In the genomic region with DNA sequence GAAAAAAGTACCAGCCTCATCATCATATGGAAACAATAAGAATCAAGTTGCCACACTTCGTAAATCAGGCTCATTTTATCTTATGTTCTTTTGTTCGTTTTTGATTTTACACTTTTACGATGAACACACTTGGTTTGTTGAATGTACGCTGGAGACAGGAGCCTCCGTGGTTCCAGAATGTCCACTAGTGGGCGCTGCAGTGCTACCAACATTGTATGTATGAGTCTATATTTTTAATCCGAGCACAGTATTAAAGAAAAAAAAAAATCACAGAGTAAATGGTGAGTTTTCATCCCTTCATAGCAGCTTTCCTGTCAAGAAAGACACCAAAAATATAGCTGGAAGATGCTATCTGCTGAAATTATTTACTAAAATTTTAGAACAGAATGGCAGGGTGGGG, we compare ENCODE assay signal across 10 mouse cellular contexts.
DNase-seq lines count a peak whose midpoint lies in the region; ATAC-seq lines count a peak whose summit lies in the region.
"Had no signal": no experiment of that assay in that cellular context is flagged by ENCODE, and none has a peak within 500 bp of the region (broad histone marks: within the 10 kb centered on the region; RNA-seq: fewer than 3 reads in every experiment).

No protein-coding gene starts in this region.

- H3K9ac ChIP-seq in kidney, embryonic 14.5 days (ENCODE audit: low read depth, low read length) = no peak overlapping the region
- no peak overlapping the region for H3K9ac ChIP-seq in embryonic facial prominence, embryonic 15.5 days
- no peak overlapping the region for H3K9ac ChIP-seq in limb, embryonic 11.5 days (ENCODE audit: low read length)
- H3K9ac ChIP-seq: embryonic facial prominence, embryonic 13.5 days; neural tube, embryonic 12.5 days had no signal

- ATAC-seq in kidney, embryonic 14.5 days (ENCODE audit: low FRiP score, low TSS enrichment) = no peak
- peak; percentile 60; the same call in 1 of the 2 replicates for ATAC-seq in embryonic facial prominence, embryonic 15.5 days (ENCODE audit: insufficient number of reproducible peaks, low FRiP score, low TSS enrichment, low read depth)
- no peak for ATAC-seq in limb, embryonic 11.5 days (ENCODE audit: insufficient number of reproducible peaks, low FRiP score, low TSS enrichment, low read depth)

- no peak overlapping the region for H3K27ac ChIP-seq in kidney, embryonic 14.5 days (ENCODE audit: low read depth, low read length)
- no peak overlapping the region for H3K27ac ChIP-seq in embryonic facial prominence, embryonic 15.5 days (replicated peaks)
- no peak overlapping the region for H3K27ac ChIP-seq in limb, embryonic 11.5 days (replicated peaks; ENCODE audit: low read depth, low read length)
- H3K27ac ChIP-seq: embryonic facial prominence, embryonic 13.5 days; neural tube, embryonic 12.5 days had no signal

- H3K9me3 ChIP-seq in kidney, embryonic 14.5 days (ENCODE audit: control insufficient read depth, low read length) = no peaks in the 10 kb centered on the region
- H3K9me3 ChIP-seq in embryonic facial prominence, embryonic 15.5 days (replicated peaks) = no peaks in the 10 kb centered on the region
- H3K9me3 ChIP-seq in limb, embryonic 11.5 days (ENCODE audit: control insufficient read depth, low read length) = no peaks in the 10 kb centered on the region
- H3K9me3 ChIP-seq: embryonic facial prominence, embryonic 13.5 days; neural tube, embryonic 12.5 days had no signal

- H3K4me1 ChIP-seq in kidney, embryonic 14.5 days (ENCODE audit: control insufficient read depth, insufficient read depth, low read length) = no peaks in the 10 kb centered on the region
- H3K4me1 ChIP-seq in embryonic facial prominence, embryonic 15.5 days = peaks cover 17% of the 10 kb centered on the region
- peaks cover 5% of the 10 kb centered on the region for H3K4me1 ChIP-seq in limb, embryonic 11.5 days (ENCODE audit: control insufficient read depth, insufficient read depth, low read length)
- H3K4me1 ChIP-seq: neural tube, embryonic 12.5 days had no signal

- H3K27me3 ChIP-seq in kidney, embryonic 14.5 days (ENCODE audit: control insufficient read depth, insufficient read depth, low read length) = no peaks in the 10 kb centered on the region
- 0 out of 2 replicates have a peak, but pooled peaks cover 4% of the 10 kb centered on the region for H3K27me3 ChIP-seq in embryonic facial prominence, embryonic 15.5 days
- H3K27me3 ChIP-seq in limb, embryonic 11.5 days (ENCODE audit: control insufficient read depth, insufficient read depth, low read length) = no peaks in the 10 kb centered on the region
- H3K27me3 ChIP-seq: embryonic facial prominence, embryonic 13.5 days; neural tube, embryonic 12.5 days had no signal

- no peak overlapping the region for H3K4me2 ChIP-seq in kidney, embryonic 14.5 days (replicated peaks; ENCODE audit: low read depth, low read length)
- no peak overlapping the region for H3K4me2 ChIP-seq in embryonic facial prominence, embryonic 15.5 days (replicated peaks)
- no peak overlapping the region for H3K4me2 ChIP-seq in limb, embryonic 11.5 days (ENCODE audit: low read depth, severe bottlenecking)
- H3K4me2 ChIP-seq: embryonic facial prominence, embryonic 13.5 days; neural tube, embryonic 12.5 days had no signal

- no peak overlapping the region for H3K4me3 ChIP-seq in kidney, embryonic 14.5 days (ENCODE audit: low read length)
- no peak overlapping the region for H3K4me3 ChIP-seq in embryonic facial prominence, embryonic 15.5 days (replicated peaks)
- no peak overlapping the region for H3K4me3 ChIP-seq in limb, embryonic 11.5 days (ENCODE audit: low read depth, low read length)
- H3K4me3 ChIP-seq: embryonic facial prominence, embryonic 13.5 days; neural tube, embryonic 12.5 days had no signal

- DNase-seq in kidney, adult 11 months = peak; percentile 8
- peak; percentile 75 for DNase-seq in adrenal gland, postnatal 25 days
- peak; percentile 52 for DNase-seq in kidney, adult 9 months
- DNase-seq in limb, embryonic 11.5 days (ENCODE audit: low spot score) = peak; percentile 83
- peak; percentile 50 for DNase-seq in ovary, postnatal 14 days (ENCODE audit: low spot score)
- DNase-seq in urinary bladder, postnatal 36 days (ENCODE audit: low spot score in 2 of 2) = peak; percentile 47 to 60

- WGBS in kidney, embryonic 14.5 days = 21% methylated on average over 7 of the region's 7 CpGs
- WGBS in embryonic facial prominence, embryonic 15.5 days = 10% methylated on average over 7 of the region's 7 CpGs
- WGBS in limb, embryonic 11.5 days = 12% methylated on average over 7 of the region's 7 CpGs

- no peaks in the 10 kb centered on the region for H3K36me3 ChIP-seq in kidney, embryonic 14.5 days (ENCODE audit: control insufficient read depth, insufficient read depth, low read length)
- H3K36me3 ChIP-seq in embryonic facial prominence, embryonic 15.5 days = no peaks in the 10 kb centered on the region
- H3K36me3 ChIP-seq in limb, embryonic 11.5 days (ENCODE audit: control insufficient read depth, insufficient read depth, low read length) = no peaks in the 10 kb centered on the region
- H3K36me3 ChIP-seq: embryonic facial prominence, embryonic 13.5 days; neural tube, embryonic 12.5 days had no signal

Comparison
In these comparisons a context has a peak if more than half of its experiments do, and no peak if none do; other contexts are left out.
1. DNase-seq: peak in every context shown above with its lines; median percentile 83 in limb, embryonic 11.5 days; 75 in adrenal gland, postnatal 25 days; 54 in urinary bladder, postnatal 36 days; 52 in kidney, adult 9 months; 50 in ovary, postnatal 14 days; 8 in kidney, adult 11 months.